Mouse (Mus musculus) ovary, adult 2 months (tissue): ENCODE results near the gene Blzf1. TPM values are rescaled to one million over a fixed set of nuclear protein-coding genes. Genes with fewer than 3 reads are reported as not detected.

Experiments
- polyA plus RNA-seq: library from polyadenylated mRNA; depleted of rRNA; stranded (reverse); fragments of >200 nt; gene quantifications from 2 replicates; pipeline ENCODE4 v1.2.3, GENCODE M21; 2012; rRNA removed

The Blzf1 gene
- 1.6 and 2.6 TPM in 2 replicates for polyA plus RNA-seq

DNA sequence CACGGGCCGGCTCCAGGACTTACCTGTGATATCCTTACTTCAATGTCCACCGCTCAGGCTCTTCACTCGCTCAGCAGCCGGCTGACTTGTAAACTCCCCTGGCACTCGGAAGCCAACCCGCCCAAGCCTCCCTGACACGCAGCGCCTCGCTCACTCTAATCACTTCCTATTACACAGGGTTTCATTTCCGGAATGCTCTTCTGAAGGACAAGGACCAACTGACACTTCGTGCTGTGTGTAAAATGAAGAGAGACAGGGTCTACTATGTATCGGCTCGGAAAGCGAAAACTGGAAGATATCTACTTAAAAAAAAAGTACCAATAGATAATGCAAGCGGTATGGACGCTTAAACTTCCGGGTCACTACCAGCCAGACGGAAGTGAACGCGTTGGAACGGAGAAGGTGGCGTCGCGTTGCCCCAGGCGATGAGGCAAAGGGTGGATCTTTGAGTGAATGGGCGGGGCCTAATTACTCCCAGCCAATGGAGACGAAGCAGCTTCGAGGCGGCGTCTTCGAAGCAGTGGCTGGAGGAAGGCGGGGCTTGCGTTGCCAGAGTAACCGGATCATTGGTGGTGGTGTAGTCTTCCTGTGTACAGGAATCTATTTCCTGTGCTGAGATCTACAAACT lies at the start of gene Blzf1:
Blzf1 (minus strand) TSS at position 366 of the 628 bp plus-strand sequence.

DNA sequence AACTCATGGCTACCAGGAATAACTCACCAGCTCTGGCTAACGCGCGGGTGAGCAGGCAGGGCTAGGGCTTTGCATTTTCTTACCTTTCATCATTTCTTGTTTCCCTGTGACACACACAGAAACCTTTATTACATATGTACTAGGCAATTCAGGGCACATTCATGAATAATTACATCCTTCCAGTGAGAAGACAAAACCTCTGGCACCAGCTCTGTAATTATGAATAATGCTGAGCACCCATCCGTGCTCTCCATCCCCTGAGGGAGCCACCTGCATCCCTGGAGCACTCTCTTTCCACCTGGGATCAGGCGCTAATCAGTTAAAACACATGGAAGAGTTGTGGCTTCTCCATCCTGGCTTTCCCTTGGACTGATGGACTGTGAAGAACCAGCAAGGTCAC lies 3.5 kb downstream of the Blzf1 start, which contains the start of gene Nme7:
Nme7 (plus strand) TSS at position 301 of the 400 bp plus-strand sequence.

DNA sequence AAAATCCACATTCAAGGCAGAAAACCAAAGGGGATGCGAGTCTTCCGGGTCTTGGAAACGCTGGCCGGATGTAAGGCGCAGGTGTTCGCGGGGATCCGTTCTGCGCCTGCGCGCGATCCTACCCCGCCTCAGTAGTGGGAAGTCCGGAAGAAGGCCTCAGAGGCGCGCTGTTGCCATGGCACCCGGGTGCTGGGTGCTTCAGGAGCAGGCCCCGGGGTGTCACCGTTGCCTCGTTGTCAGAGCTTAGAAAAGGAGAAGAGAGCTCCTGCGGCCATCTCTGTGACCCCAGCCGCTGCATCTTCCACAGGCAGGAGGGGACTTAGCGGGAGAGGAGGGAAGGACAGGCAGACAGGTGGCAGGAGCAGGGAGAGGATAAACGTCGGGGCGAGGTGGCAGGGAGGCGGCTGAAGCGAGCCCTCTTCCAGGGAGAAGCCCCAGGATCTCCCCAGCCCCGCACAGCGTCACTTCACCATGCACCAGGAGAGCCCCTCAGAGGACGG lies 31.8 kb downstream of the Blzf1 start, which contains the start of gene Ccdc181:
Ccdc181 (plus strand) TSS at position 131 of the 500 bp plus-strand sequence.

DNA sequence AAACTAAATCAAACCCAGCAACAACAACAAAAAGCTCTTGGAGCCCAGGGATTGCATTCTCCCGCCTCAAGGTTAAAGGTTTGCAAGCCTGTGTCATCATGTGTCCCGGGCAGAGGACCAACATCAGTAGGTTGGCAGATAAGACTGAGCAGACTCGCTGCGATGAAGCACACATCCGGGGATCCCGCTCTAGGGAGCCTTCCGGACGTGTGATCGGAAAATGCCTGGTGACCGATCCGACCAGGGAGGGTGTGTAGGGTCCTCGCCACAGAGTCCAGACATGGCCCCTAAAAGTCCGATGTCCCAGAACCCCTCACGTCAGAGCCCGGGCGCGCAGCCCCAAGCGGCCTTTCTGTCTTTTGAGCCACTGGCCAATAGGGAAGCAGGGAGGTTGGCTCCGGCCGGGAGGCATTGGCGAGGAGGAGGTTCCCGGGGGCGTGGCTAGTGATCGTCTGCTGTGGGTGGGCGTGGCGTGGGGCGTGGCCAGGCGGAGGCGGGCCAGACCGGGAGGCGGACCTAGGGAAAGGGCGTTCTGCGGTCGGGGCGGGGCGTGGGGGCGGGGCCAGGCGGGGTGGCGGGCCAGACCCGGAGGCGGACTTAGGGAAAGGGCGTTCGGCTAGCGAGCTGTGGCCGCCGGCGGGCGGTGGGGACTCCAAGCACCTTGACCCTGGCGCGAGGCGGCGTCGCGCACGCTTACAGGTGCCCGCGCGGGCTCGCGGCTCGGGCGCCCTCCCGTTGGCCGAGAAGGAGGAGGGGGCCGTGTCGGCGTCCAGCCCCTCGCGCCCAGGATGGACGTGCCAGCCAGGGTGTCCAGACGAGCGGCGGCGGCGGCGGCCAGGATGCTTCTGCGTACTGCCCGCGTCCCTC lies 58.6 kb downstream of the Blzf1 start, which contains the start of gene Slc19a2:
Slc19a2 (plus strand) TSS at position 582 of the 867 bp plus-strand sequence.

Other genes starting within 250 kb of the Blzf1 start
- 0.30 and 0.38 TPM in 2 replicates for gene Sell, start 245.5 kb downstream of the Blzf1 start, polyA plus RNA-seq
- gene Selp, start 192.2 kb downstream of the Blzf1 start, polyA plus RNA-seq: 5.6 and 6.8 TPM in 2 replicates
- gene F5, start 155.7 kb downstream of the Blzf1 start, polyA plus RNA-seq: 0.50 and 0.52 TPM in 2 replicates
- gene Slc19a2, start 58.4 kb downstream of the Blzf1 start, polyA plus RNA-seq: 17.7 and 21.9 TPM in 2 replicates
- gene Ccdc181, start 31.9 kb downstream of the Blzf1 start, polyA plus RNA-seq: 3.2 and 4.0 TPM in 2 replicates
- 6.0 and 8.0 TPM in 2 replicates for gene Nme7, start 3.4 kb downstream of the Blzf1 start, polyA plus RNA-seq
- 25.5 and 39.5 TPM in 2 replicates for gene Atp1b1, start 150.9 kb upstream of the Blzf1 start, polyA plus RNA-seq